Mouse (Mus musculus) cerebellum, adult 2 months (tissue): ENCODE data around the gene Olfr578.

ENCODE experiments used
- CTCF ChIP-seq: fragments of 200-500 bp; IDR thresholded peaks from 2 replicates; pipeline ENCODE4 v1.5.1; 2011; ENCODE audit warnings: low read depth, mild to moderate bottlenecking, control low read depth, low read length, moderate library complexity, borderline replicate concordance; ENCODE audit not compliant: insufficient read depth
- POLR2A ChIP-seq: fragments of 200-500 bp; IDR thresholded peaks from 2 replicates; pipeline ENCODE4 v1.6.1; 2011; ENCODE audit warnings: low read length, control low read depth, borderline replicate concordance; ENCODE audit not compliant: insufficient read depth

DNA sequence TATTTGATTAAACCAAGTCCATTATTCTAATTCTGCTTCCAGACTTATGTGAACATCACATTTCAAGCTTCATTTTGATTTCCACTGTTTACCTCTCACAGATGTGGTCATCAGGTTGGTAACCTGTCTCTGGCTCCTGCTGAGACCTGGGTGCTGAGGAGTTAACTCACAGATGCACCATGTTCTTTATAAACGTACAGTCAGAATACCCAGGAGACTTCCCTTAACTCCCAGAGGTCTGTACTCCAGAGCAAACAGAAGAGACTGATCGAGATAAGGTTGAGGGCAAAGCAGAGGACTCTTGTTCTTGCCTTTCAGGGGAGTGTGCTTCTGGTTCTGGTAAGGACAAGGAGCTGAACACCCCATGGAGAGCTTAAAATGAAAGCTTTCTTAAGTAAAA, 26.8 kb downstream of the Olfr578 start, which contains the start of gene Olfr576:
- no peak for TF ChIP-seq CTCF
- TF ChIP-seq POLR2A, result no peak
